Mouse (Mus musculus) midbrain, embryonic 16.5 days (tissue): ENCODE measurements around the gene Dnaic2. TPM values are rescaled to one million over a fixed set of nuclear protein-coding genes. Genes with fewer than 3 reads are reported as not detected.

ENCODE experiments used
- ATAC-seq: fragments of 200-750 bp; cut with Nextera tagmentation; 2 replicates; pipeline ENCODE4 v1.8.0; 2017; ENCODE audit warnings: moderate TSS enrichment
- H3K27ac ChIP-seq: fragments of 300-500 bp; sonication (generic); 2 replicates; pipeline ENCODE4 v1.5.1; 2014; ENCODE audit warnings: mild to moderate bottlenecking, low read length, mixed read lengths
- H3K27me3 ChIP-seq: fragments of 300-500 bp; sonication (generic); 2 replicates; pipeline ENCODE4 v1.6.1; 2014; ENCODE audit warnings: low read depth, low read length, mixed read lengths; ENCODE audit not compliant: control insufficient read depth, insufficient read depth
- H3K36me3 ChIP-seq: fragments of 300-500 bp; sonication (generic); 2 replicates; pipeline ENCODE4 v1.6.1; 2014; ENCODE audit warnings: mild to moderate bottlenecking, low read length, moderate library complexity, mixed read lengths; ENCODE audit not compliant: control insufficient read depth, insufficient read depth
- H3K4me1 ChIP-seq: fragments of 300-500 bp; sonication (generic); 2 replicates; pipeline ENCODE4 v1.6.1; 2014; ENCODE audit warnings: mild to moderate bottlenecking, low read length, mixed read lengths; ENCODE audit not compliant: control insufficient read depth, insufficient read depth
- H3K4me2 ChIP-seq: fragments of 300-500 bp; sonication (generic); 2 replicates; pipeline ENCODE4 v1.6.1; 2014; ENCODE audit warnings: mild to moderate bottlenecking, low read length, mixed read lengths
- H3K4me3 ChIP-seq: fragments of 300-500 bp; sonication (generic); 2 replicates; pipeline ENCODE4 v1.5.1; 2014; ENCODE audit warnings: low read depth, mild to moderate bottlenecking, low read length, moderate library complexity, mixed read lengths
- H3K9ac ChIP-seq: fragments of 300-500 bp; sonication (generic); 2 replicates; pipeline ENCODE4 v1.6.1; 2014; ENCODE audit warnings: low read depth, low read length, mixed read lengths
- H3K9me3 ChIP-seq: fragments of 300-500 bp; sonication (generic); replicated peaks from 2 replicates; pipeline ENCODE4 v1.6.1; 2014; ENCODE audit warnings: mild to moderate bottlenecking, low read length, mixed read lengths; ENCODE audit not compliant: control insufficient read depth, poor library complexity, severe bottlenecking
- WGBS: fragments of 180-500 bp; shearing (Covaris S2); extraction: QIAGEN DNeasy Blood & Tissue Kit; methylation state at CpG from one replicate; pipeline ENCODE4 v1.1.7; 2014; 5-methylcytosine and 5-hydroxymethylcytosine counted together
- polyA plus RNA-seq: library from polyadenylated mRNA; unstranded; fragments of >200 nt; fragmentation: Nextera tagmentation; extraction: Ambion mirVana; gene quantifications from 2 replicates; pipeline ENCODE4 v1.2.1, GENCODE M21; 2015

The Dnaic2 gene
- polyA plus RNA-seq, 1 experiment from 2014 or later = 3.1 TPM

DNA sequence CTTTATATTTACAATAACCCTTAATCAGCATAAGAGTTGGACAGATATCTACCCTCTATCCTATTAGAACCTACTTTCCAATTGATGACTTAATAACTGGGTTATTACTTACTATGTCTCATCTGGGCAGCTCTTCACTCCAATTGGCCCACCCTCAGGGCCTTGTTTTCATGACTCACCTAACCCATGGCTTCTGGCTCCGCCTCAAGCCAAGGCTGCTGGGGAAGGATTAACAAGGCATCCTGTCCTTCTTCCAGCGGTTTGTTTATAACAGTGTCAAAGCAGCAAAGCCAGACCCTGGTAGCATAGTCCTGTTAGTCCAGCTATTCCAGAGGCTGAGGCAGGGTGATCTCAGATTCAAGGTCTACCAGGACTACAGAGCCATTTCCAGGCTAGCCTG, 32.8 kb upstream of the Dnaic2 start:
- Histone ChIP-seq H3K4me3 (no peak overlapping the region), H3K4me1 (no peaks in the 10 kb centered on the region), H3K9ac (no peak overlapping the region), H3K36me3 (0 out of 2 replicates have a peak, but pooled peaks cover 2% of the 10 kb centered on the region), H3K27ac (no peak overlapping the region), H3K9me3 (no peaks in the 10 kb centered on the region), H3K27me3 (no peaks in the 10 kb centered on the region), H3K4me2 (no peak overlapping the region)
- no peak for ATAC-seq
- WGBS = 86% methylated on average over 2 of the region's 2 CpGs

GRCm38 (mm10) chr11:114698496-114698895, 28.7 kb upstream of the Dnaic2 start:
- no peaks in the 10 kb centered on the region for H3K27me3 ChIP-seq
- WGBS = 92% methylated on average over 7 of the region's 7 CpGs
- peaks cover under 1% of the 10 kb centered on the region for H3K4me1 ChIP-seq
- no peak overlapping the region for H3K4me2 ChIP-seq
- no peak overlapping the region for H3K27ac ChIP-seq
- no peaks in the 10 kb centered on the region for H3K9me3 ChIP-seq
- H3K9ac ChIP-seq = no peak overlapping the region
- no peak overlapping the region for H3K4me3 ChIP-seq
- H3K36me3 ChIP-seq = 0 out of 2 replicates have a peak, but pooled peaks cover 2% of the 10 kb centered on the region
- ATAC-seq = no peak

DNA sequence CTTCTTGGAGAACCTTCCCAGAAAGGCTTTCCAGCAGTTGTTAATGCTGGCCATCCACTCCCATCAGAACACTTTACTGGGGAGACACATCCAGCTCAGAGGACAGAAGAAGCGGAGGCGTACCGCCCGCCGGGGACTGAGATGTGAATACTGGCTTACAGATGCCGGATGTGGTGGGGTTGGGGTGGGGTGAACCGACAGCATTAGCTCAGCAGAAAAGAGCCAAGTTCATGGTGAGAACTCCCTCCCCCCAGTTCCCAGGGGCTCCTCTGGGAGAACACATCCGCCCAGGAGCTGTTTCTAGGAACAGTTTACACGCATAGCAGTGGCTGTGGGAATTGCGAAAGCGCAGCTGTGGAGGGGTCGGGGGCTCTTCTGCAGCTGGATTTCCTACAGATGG, 27.7 kb upstream of the Dnaic2 start:
- ATAC-seq = no peak
- H3K27ac ChIP-seq = no peak overlapping the region
- no peak overlapping the region for H3K9ac ChIP-seq
- peaks cover 10% of the 10 kb centered on the region for H3K4me1 ChIP-seq
- no peaks in the 10 kb centered on the region for H3K36me3 ChIP-seq
- no peak overlapping the region for H3K4me3 ChIP-seq
- no peaks in the 10 kb centered on the region for H3K27me3 ChIP-seq
- H3K9me3 ChIP-seq = no peaks in the 10 kb centered on the region
- 88% methylated on average over 12 of the region's 12 CpGs for WGBS
- no peak overlapping the region for H3K4me2 ChIP-seq

DNA sequence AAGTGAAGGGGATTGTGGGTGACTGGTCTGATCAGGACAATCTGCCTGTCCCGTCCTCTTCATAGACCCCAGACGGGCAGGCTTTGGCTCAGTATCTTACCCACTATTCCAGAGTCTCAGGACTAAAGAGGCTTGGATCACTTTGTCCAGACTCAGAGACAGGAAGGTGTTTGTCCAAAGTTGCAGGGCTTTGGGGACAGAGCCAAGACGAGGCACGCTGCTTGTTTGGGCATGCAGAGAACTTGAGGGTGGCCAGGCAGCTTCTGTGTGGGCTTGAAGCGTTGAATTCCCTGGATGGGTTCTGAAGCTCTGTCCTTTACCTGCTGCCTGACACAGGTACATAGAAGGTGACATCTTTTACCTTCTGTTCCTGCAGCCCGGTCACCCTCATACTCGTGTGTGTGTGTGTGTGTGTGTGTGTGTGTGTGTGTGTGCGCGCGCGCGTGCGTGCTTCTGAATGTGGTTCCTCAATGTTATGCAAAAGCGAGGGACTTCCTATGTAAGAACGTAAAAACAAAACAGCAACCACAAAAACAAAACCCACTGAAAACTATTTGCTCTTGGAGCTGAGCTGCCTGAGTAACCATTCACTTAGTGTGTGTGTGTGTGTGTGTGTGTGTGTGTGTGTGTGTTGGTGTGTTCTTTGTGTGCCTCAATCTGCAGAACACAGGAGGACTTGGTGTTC, 24.8 kb upstream of the Dnaic2 start:
- Histone ChIP-seq H3K4me3 (no peak overlapping the region), H3K9me3 (no peaks in the 10 kb centered on the region), H3K27ac (no peak overlapping the region), H3K9ac (no peak overlapping the region), H3K36me3 (no peaks in the 10 kb centered on the region), H3K4me1 (peaks cover 11% of the 10 kb centered on the region), H3K27me3 (no peaks in the 10 kb centered on the region), H3K4me2 (no peak overlapping the region)
- WGBS = 85% methylated on average over 15 of the region's 15 CpGs
- ATAC-seq = no peak

- no peaks in the 10 kb centered on the region for H3K9me3 ChIP-seq
- no peak overlapping the region for H3K27ac ChIP-seq
- no peaks in the 10 kb centered on the region for H3K36me3 ChIP-seq
- H3K27me3 ChIP-seq = no peaks in the 10 kb centered on the region
- no peak overlapping the region for H3K4me3 ChIP-seq
- H3K4me1 ChIP-seq = peaks cover 11% of the 10 kb centered on the region
- 79% methylated on average over 6 of the region's 6 CpGs for WGBS
- H3K9ac ChIP-seq = no peak overlapping the region
- no peak for ATAC-seq
- no peak overlapping the region for H3K4me2 ChIP-seq
These were observed 24.2 kb upstream of the Dnaic2 start for GRCm38 (mm10) chr11:114702996-114703361.

DNA sequence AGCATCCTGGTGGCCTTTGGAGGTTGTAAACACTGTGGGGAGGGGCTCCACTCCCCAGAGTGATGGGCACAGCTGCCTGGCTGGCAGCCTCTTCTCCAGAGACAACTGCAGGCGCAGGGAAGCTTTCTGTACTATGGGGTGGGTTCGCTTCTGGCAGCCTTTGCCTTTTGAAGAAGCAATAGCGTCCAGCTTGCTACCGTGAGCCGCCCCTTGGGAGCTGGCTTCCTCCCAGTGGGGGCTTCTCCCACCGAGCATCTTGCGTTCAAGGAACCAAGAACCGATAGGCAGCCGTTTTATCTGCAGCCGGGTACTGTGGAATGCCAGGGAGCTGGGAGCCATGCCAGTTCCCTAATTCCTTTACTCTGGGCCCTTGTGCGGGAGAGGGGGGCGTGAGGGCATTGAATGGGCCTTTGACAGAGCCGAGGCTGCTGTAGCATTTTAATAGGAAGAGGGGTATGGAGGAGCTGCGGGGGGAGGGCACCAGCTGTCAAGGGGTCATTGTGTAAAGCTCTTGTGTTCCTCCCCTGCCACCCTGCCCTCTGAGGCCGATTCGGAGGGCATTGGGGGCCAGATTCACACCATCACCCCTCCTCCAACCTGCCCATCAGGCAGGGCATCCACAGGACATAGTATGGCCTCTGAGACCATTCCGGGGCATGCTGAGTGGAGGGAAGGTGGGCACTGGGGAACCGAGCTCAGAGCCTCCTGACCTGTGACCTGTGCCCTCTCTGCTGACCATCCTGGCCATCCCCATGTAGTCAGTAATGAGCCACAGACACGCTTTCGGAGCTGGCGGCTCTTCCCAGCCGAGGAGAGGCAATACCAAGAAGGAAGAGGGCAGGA, 22.9 kb upstream of the Dnaic2 start:
- no peaks in the 10 kb centered on the region for H3K36me3 ChIP-seq
- peak overlapping the region; percentile 33 for H3K4me2 ChIP-seq
- 34% methylated on average over 22 of the region's 22 CpGs for WGBS
- ATAC-seq = peak; percentile 90
- no peak overlapping the region for H3K4me3 ChIP-seq
- H3K9ac ChIP-seq = peak overlapping the region; percentile 48
- H3K27me3 ChIP-seq = no peaks in the 10 kb centered on the region
- H3K27ac ChIP-seq = peak overlapping the region; percentile 63
- H3K4me1 ChIP-seq = peaks cover 11% of the 10 kb centered on the region
- no peaks in the 10 kb centered on the region for H3K9me3 ChIP-seq

GRCm38 (mm10) chr11:114706358-114706757, 20.9 kb upstream of the Dnaic2 start:
- Histone ChIP-seq H3K4me2 (no peak overlapping the region), H3K4me1 (peaks cover 11% of the 10 kb centered on the region), H3K9me3 (no peaks in the 10 kb centered on the region), H3K27ac (no peak overlapping the region), H3K27me3 (no peaks in the 10 kb centered on the region), H3K36me3 (no peaks in the 10 kb centered on the region), H3K4me3 (no peak overlapping the region), H3K9ac (no peak overlapping the region)
- no peak for ATAC-seq
- 82% methylated on average over 5 of the region's 5 CpGs for WGBS

- 86% methylated on average over 3 of the region's 3 CpGs for WGBS
- no peak overlapping the region for H3K4me2 ChIP-seq
- H3K27me3 ChIP-seq = no peaks in the 10 kb centered on the region
- no peak overlapping the region for H3K4me3 ChIP-seq
- 0 out of 2 replicates have a peak, but pooled peaks cover 2% of the 10 kb centered on the region for H3K4me1 ChIP-seq
- no peak overlapping the region for H3K9ac ChIP-seq
- no peaks in the 10 kb centered on the region for H3K9me3 ChIP-seq
- no peak for ATAC-seq
- H3K36me3 ChIP-seq = no peaks in the 10 kb centered on the region
- no peak overlapping the region for H3K27ac ChIP-seq
These were observed 15.8 kb upstream of the Dnaic2 start for GRCm38 (mm10) chr11:114711393-114711792.

DNA sequence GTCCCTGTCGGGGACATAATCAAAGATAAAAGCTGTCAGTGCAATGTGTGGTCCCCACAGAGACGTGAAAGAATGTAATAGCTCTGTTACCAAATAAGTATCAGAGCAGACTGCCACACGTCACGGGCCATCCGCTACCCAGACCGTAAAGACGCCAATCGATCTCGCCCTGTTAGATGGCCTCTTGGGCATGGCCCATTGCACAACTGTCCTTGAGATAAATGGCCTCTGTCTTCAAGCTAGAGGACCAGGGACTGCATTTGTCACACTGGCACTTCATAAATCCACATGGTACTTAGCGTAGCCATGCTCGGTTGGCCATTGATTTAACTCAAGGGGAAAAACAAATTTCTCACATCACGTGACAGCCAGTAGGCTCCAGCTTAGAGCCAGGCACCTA, 15.3 kb upstream of the Dnaic2 start:
- no peak for ATAC-seq
- 82% methylated on average over 12 of the region's 12 CpGs for WGBS
- no peak overlapping the region for H3K27ac ChIP-seq
- no peaks in the 10 kb centered on the region for H3K36me3 ChIP-seq
- H3K4me1 ChIP-seq = 0 out of 2 replicates have a peak, but pooled peaks cover 2% of the 10 kb centered on the region
- no peaks in the 10 kb centered on the region for H3K9me3 ChIP-seq
- no peak overlapping the region for H3K4me3 ChIP-seq
- no peak overlapping the region for H3K9ac ChIP-seq
- no peaks in the 10 kb centered on the region for H3K27me3 ChIP-seq
- H3K4me2 ChIP-seq = no peak overlapping the region
